Mouse (Mus musculus) neutrophil, adult 5-6 weeks (primary cell): ENCODE results near the gene Olfr584. TPM values are rescaled to one million over a fixed set of nuclear protein-coding genes. Genes with fewer than 3 reads are reported as not detected.

Source experiments
- ATAC-seq: fragments of 151-379, 151-347 bp; 2 replicates; pipeline ENCODE4 v1.8.0; 2017; ENCODE audit warnings: mild to moderate bottlenecking, moderate TSS enrichment; ENCODE audit not compliant: insufficient number of reproducible peaks, poor library complexity, low FRiP score, severe bottlenecking; ENCODE audit errors: extremely low read depth
- total RNA-seq: library from RNA; stranded (forward); fragments of 200-1000 nt; gene quantifications from 2 replicates; pipeline ENCODE4 v1.2.3, GENCODE M21; 2017

Gene Olfr584
- total RNA-seq = not detected in 2 replicates

- ATAC-seq = no peak
Observed at GRCm38 (mm10) chr7:103081585-103081984, at the start of gene Olfr584. Gene Olfr584, plus strand, starts transcription at chr7:103081885.

GRCm38 (mm10) chr7:103037724-103038123 is 44.0 kb upstream of the Olfr584 start, which contains the start of gene Olfr582:
Gene Olfr582, plus strand, starts transcription at chr7:103038024.
- no peak for ATAC-seq

DNA sequence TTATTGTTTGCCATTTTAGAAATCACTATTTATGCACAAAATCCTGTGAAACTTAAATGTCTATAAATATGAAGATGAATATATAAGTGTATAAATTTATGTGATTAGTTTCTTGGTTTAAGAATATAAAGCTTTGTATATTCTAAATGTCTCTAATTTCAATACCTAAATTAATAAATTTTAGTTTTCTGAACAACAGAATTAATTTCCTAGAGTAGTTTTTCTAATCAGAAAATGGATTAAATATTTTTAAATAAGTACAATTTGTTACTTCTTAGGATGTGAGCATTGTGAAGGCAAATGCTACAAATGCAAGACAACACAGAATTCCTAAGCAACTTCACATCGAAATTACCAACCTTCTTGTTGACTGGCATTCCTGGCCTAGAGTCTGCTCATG is 30.7 kb upstream of the Olfr584 start, which contains the start of gene Olfr583:
Olfr583 (plus strand) TSS at position 301 of the 400 bp plus-strand sequence.
- no peak for ATAC-seq

GRCm38 (mm10) chr7:103097420-103097819 is 15.7 kb downstream of the Olfr584 start, which contains the start of gene Olfr585:
Gene Olfr585, plus strand, starts transcription at chr7:103097720.
- no peak for ATAC-seq

- ATAC-seq = no peak
Observed at GRCm38 (mm10) chr7:103119406-103119805, 37.7 kb downstream of the Olfr584 start.

DNA sequence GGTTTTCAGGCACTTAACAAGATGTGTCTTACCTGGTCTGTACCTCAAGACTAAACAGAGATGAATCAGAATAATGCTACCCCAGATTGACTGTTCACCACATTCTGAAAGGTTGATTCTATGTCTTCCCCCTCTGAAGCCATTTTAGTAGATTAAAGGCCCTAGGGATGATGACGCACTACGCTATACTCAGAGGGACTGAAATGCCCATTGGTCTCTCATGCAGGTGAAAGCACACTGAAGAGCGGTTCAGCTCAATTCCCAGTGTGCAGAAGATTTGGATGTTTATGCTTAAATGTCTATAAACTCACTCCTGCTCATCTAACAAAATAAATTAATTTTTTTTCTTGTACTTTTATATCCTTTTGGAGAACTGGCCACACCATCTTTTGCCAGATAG is 43.9 kb downstream of the Olfr584 start, which contains the start of gene Olfr586:
Olfr586 (minus strand) TSS at position 101 of the 400 bp plus-strand sequence.
- ATAC-seq = no peak

Other genes with a start within 250 kb of the Olfr584 start
- gene Olfr566, start 223.1 kb upstream of the Olfr584 start, total RNA-seq = not detected in 2 replicates
- not detected in 2 replicates for gene Olfr568, start 204.8 kb upstream of the Olfr584 start, total RNA-seq
- gene Olfr569, start 191.0 kb upstream of the Olfr584 start, total RNA-seq = not detected in 2 replicates
- not detected in 2 replicates for gene Olfr570, start 187.3 kb upstream of the Olfr584 start, total RNA-seq
- not detected in 2 replicates for gene Olfr571, start 164.3 kb upstream of the Olfr584 start, total RNA-seq
- not detected in 2 replicates for gene Olfr572, start 157.5 kb upstream of the Olfr584 start, total RNA-seq
- not detected in 2 replicates for gene Olfr573-ps1, start 139.3 kb upstream of the Olfr584 start, total RNA-seq
- not detected in 2 replicates for gene Olfr574, start 133.4 kb upstream of the Olfr584 start, total RNA-seq
- not detected in 2 replicates for gene Olfr575, start 123.1 kb upstream of the Olfr584 start, total RNA-seq
- gene Olfr576, start 119.2 kb upstream of the Olfr584 start, total RNA-seq = not detected in 2 replicates
- gene Olfr577, start 105.9 kb upstream of the Olfr584 start, total RNA-seq = not detected in 2 replicates
- gene Olfr578, start 92.6 kb upstream of the Olfr584 start, total RNA-seq = not detected in 2 replicates
- gene Olfr582, start 43.9 kb upstream of the Olfr584 start, total RNA-seq = not detected in 2 replicates
- gene Olfr583, start 30.6 kb upstream of the Olfr584 start, total RNA-seq = not detected in 2 replicates
- gene Olfr585, start 15.8 kb downstream of the Olfr584 start, total RNA-seq = not detected in 2 replicates
- not detected in 2 replicates for gene Olfr586, start 43.8 kb downstream of the Olfr584 start, total RNA-seq
- not detected in 2 replicates for gene Olfr588-ps1, start 59.0 kb downstream of the Olfr584 start, total RNA-seq
- gene Olfr589, start 74.5 kb downstream of the Olfr584 start, total RNA-seq = not detected in 2 replicates
- not detected in 2 replicates for gene Olfr591, start 96.5 kb downstream of the Olfr584 start, total RNA-seq
- not detected in 2 replicates for gene Olfr592, start 102.9 kb downstream of the Olfr584 start, total RNA-seq
- gene Olfr593, start 130.0 kb downstream of the Olfr584 start, total RNA-seq = not detected in 2 replicates
- not detected in 2 replicates for gene Olfr594, start 135.1 kb downstream of the Olfr584 start, total RNA-seq
- not detected in 2 replicates for gene Usp17ld, start 170.6 kb downstream of the Olfr584 start, total RNA-seq
- not detected in 2 replicates for gene Olfr596, start 223.8 kb downstream of the Olfr584 start, total RNA-seq
- gene Olfr597, start 234.4 kb downstream of the Olfr584 start, total RNA-seq = not detected in 2 replicates
- not detected in 2 replicates for gene Olfr598, start 241.7 kb downstream of the Olfr584 start, total RNA-seq